Mouse (Mus musculus) kidney, adult 2 months (tissue): Measurements from ENCODE around the gene Rhoa.

ENCODE experiments used
- CTCF ChIP-seq: fragments of 200-500 bp; conservative IDR thresholded peaks from 2 replicates; pipeline ENCODE4 v1.5.1; 2011; ENCODE audit warnings: low read depth, mild to moderate bottlenecking, control low read depth, low read length, moderate library complexity, mixed read lengths; ENCODE audit not compliant: insufficient read depth, insufficient read length
- POLR2A ChIP-seq: fragments of 200-500 bp; IDR thresholded peaks from one replicate; pipeline ENCODE4 v1.6.1; 2011; ENCODE audit warnings: low read depth, low read length, control low read depth

DNA sequence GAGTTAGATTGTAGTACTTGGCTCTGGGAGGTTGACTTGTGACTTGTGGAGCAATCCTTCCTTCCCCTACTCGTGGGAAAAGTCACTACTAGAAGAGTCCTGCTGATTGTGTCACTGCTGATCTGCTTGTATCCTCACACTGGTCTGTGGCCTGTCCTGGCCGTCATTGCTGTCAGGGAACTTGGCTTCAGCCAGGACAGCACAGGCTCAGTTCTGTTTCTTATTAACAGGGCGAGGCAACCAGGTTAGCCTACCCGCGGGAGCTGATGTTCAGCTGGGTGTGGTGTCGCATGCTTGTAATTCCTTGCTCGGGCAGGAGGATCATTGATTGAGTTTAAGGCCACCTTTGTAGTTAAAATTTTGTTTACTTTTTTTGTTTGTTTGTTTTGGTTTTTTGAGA is 79.1 kb downstream of the Rhoa start:
- TF ChIP-seq CTCF (no peak), POLR2A (no peak)
